Mouse (Mus musculus) CH12F3 (cell line): ENCODE data around the gene Gdf7.

Experiments
- in situ Hi-C: fragments of 300-500 bp; cut with MboI; formaldehyde crosslinking; loops from 2 replicates; pipeline ENCODE4 v1.14.3; 2020; ENCODE audit warnings: low sequenced_read_pairs

The Gdf7 gene

DNA sequence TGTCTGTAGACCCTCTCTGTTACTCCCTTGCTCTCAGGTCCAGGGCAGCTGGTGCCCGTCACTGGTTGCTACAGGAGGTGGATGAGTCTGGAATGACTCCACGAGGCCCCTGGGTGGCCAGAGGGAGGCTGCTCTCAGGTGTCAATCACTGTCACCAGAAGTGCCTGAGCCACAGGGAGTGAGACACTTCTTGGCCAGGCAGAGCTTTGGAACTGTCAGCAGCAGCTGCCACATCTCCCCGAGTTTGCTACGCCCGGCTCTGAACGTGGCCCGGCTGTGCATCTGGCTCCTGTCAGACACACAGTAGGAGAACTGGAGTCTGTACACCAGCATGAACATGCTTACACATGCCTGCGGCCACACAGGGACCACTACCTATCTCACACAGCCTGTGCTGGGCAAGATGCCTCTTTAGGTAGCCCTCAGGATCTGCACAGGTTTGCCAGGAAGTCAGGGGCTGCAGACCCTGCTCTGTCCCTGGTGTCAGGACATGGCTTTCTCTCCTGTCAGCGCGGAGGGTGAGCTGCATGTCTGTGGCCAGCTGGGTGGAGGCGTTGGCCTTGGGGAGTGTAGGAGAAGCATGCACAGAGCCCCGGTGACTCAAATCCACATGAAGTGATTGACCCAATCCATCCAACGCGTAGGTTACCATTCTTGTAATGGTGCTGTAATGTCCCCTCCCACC, 29.9 kb upstream of the Gdf7 start:
- in situ Hi-C loops: loop anchor here (25.0 kb wide), 1 partner anchor 681 kb away; no protein-coding TSS in a partner anchor

DNA sequence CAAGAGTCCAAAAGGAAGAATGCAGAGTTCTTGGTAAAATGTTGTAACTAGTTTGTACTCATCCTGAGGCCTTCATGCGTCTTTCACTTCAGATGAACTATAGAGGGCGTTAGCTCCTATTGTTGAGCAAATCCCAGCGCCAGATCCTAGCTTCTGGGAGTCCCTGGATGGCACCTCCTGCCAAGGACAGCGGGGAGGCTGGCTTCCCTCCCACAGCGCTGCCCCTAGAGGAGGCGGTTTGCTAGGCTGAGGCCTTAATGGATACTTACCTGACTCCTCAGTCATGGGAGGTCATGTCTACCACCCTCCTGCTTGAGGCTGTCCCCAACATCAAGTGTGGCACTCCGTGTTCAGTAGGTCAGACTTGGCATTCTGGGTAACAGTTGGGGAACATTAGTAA, 27.5 kb upstream of the Gdf7 start:
- in situ Hi-C loops: loop anchor here (25.0 kb wide), 1 partner anchor 683 kb away; no protein-coding TSS in a partner anchor

DNA sequence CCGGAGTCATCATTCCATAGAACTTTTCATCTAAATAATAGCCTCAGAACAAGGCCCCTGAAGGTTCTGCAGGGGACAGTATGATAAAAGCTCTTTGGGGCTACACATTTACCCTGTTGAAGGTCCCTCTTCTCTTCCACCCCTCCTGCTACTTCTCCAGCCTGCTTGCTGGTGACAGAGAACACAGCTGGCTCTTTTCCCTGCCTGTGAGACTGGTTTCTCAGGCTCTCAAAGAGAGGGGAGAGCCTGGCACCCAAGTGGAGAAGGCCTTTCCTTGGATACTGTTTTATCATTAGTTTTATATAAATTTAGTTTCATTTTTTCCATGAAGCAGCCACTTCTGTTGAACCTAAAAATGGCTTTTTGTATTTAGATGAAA, 25.9 kb upstream of the Gdf7 start:
- in situ Hi-C loops: loop anchor here (25.0 kb wide), 1 partner anchor 685 kb away; no protein-coding TSS in a partner anchor

DNA sequence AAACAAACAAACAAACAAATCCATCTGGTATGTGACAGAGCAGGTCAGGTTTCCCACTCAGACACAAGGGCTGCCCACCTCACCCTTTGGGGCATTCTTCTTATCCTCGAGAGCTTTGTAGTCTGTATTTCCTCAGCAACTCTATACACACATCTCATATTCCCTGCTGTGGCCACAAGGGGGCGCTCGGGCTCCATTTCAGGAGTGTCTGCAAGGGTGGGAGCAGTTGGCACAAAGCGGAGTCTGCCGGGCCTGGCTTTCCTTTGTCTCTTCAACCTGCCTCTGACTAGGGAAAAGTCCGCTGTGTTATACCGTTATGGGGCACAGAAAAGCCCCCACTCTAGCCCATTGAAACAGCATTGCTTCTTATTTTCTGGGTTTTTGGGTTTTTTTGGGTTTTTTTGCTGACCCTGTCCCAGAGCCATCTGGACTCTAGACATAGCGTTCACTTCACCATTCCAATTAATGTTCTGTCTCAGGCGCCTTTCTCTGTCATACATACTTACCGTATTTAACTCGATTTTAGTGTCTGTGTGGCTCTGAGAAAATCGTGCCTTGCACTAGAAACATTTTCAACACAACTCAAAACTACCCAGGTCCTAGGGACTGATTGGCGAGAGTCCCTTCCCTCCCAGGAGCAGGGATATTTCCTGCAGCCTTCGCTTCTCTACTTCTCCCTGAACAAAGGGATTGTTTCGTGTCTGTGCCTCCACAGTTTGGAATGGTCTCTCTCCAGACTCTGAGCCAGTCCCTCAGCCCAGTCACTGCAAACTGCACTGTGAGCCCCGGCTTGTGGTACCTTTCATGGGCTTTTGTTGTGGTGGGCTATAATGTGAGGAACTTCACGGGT, 25.3 kb upstream of the Gdf7 start:
- in situ Hi-C loops: loop anchor here (25.0 kb wide), 1 partner anchor 685 kb away; no protein-coding TSS in a partner anchor

DNA sequence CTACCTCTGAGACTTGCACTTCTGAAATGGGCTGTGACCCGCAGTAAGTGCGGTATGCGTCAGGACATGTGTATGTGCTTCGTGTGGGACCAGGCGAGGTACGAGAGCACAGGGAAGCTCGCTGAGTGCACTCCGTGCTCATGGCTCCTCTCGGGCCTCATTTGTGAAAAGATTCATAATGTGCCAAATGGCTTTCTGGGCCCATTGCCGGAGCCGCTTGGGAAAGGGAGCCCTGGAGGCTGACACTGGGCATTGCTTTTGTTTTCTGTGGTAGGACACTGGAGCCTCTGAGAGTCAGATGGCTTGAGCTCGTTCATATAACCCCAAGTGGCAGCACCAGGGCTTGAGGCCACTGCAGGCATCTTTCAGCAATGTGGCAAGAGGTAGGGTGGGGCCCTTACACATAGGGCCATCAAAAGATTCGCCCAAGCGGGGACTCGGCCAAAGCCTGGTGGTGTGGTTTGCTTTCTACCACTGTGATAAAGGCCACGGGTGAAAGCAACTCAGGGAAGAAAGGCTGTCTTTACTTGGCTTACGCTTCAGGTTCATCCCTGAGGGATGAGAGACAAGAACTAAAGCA, 24.3 kb upstream of the Gdf7 start:
- in situ Hi-C loops: loop anchor here (25.0 kb wide), 1 partner anchor 686 kb away; no protein-coding TSS in a partner anchor

DNA sequence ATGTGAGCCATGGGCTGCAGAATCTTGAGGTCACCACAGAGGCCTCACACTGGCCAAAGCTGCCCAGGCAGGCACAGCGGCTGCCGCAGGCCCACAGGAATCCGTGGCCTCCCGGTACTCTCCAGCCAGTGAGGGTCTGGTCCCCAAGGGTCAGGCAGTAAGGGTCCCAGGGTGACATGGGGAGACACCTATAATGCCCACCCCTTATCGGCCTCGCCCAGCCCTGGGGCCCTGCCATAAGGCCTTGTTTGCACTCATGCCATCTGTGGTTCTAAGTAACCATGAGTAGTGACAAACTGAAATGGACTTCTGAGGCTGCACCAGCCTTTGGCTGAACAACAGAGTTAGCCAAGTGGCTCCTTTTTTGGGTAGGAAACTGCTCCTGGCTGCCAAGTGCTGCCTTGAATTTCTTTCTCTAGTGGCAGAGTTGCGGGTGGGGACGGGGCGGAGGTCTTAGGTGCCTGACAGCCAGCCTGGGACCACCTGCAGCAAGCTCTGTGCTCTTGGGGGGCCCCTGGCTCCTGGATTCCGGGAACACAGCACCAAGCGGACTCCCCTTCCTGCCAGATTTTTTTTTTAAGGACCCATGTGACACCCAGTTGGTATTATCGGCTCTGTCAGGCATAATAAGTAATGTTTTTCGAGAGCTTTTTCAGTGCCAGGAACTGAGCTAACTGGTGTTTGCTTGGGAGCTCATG, 23.6 kb upstream of the Gdf7 start:
- in situ Hi-C loops: loop anchor here (25.0 kb wide), 1 partner anchor 687 kb away; no protein-coding TSS in a partner anchor

DNA sequence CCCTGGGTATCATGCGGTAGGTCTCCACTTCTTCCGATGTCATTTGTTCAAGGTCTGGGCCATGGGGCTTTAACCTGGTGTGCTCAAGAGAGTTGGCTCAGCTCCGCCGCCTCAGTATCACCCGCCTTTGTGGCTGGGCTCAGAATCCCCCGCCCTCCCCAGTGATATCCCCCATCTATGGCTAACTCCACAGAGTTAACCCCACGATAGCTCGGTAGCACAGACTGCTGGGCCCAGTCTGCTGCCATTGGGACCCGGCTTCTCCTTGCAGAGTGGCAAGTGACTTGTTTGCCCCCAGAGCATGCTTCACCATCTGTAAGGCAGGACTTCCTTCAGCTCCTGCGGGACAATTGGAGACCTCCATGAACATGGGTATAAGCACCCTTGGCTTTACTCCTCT, 22.3 kb upstream of the Gdf7 start:
- in situ Hi-C loops: loop anchor here (5.0 kb wide), 1 partner anchor 183 kb away; no protein-coding TSS in a partner anchor

DNA sequence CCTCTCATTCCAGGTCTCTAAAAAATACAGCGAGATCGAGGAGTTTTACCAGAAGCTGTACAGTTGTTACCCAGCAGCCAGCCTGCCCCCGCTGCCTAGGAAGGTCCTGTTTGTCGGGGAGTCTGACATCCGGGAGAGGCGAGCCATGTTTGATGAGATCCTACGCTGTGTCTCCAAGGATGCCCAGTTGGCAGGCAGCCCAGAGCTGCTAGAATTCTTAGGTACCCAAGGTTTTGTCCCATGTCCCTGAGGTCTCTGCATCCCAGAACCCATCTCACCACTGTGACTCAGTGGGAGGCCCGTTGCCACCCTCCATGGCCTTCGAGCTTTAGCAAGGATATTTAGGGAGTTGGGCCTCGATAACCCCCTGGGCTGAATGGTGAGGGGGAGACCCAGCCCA, 19.8 kb upstream of the Gdf7 start:
- in situ Hi-C loops: loop anchor here (5.0 kb wide), 1 partner anchor 186 kb away; no protein-coding TSS in a partner anchor

DNA sequence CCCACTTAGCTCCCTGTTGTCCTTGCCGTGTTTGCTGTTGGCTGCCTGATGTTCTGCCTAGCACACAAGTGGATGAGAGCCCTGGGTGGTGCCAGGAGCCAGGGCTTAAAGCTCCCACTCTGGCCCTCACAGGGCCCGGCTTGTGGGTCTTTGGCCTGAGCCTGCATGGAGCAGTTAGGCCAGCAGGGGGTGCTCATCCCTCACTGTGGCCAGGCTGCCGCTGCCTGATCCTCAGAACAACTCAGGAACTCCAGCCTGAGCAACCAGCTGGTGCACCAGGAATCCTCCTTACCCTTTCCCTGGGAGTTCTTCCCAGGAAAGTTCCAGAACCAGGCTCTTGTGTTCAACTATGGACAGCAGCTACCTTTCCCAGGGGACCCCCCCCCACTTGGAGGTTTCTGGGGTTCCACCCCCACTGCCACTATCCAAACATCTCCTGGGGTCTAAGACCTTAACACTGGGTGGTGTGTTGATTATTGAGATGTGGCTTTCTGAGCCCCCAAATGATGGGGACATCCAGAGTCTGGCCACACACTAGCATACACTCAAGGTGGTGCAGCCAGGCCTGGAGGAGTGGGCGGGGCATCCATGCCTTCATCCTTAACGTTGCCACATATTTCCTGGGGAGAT, 18.4 kb upstream of the Gdf7 start:
- in situ Hi-C loops: loop anchor here (5.0 kb wide), 1 partner anchor 187 kb away; no protein-coding TSS in a partner anchor

DNA sequence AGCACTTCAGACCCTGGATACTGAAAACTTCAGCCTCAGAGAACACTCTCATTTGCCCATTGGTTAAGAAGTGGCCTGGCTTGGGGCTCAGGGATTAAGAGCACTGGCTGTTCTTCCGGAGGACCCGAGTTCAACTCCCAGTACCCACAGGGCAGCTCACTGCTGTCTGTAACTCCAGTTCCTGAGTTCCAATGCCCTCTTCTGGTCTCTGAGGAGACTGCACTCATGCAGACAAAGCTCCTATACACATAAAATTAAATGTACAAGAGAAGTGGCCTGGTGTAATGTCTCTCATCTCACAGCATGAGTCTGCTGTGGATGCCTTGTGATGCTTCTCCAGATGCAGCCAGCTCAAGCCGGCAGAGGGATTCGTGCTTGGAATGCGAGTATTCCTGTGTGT, 14.8 kb upstream of the Gdf7 start:
- in situ Hi-C loops: no loop called here

DNA sequence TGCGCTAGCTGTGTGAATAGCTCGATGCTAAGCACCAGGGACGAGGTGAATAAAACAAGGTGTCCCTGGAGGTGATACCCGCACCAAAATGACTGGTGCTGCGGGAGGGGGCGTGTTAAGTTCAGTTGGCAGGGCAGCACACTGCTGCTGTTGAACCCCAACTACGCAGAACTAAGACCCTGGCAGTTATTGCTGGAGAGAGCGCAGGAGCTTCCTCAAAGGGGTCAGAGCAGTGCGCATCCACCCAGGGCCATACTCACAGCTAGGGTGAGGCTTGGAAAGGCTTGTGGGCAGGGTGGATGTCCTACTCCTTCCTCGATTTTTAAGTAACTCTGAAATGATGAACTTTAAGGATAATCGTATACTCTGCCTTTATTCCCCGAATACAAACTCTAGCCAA, 12.0 kb upstream of the Gdf7 start:
- in situ Hi-C loops: no loop called here

DNA sequence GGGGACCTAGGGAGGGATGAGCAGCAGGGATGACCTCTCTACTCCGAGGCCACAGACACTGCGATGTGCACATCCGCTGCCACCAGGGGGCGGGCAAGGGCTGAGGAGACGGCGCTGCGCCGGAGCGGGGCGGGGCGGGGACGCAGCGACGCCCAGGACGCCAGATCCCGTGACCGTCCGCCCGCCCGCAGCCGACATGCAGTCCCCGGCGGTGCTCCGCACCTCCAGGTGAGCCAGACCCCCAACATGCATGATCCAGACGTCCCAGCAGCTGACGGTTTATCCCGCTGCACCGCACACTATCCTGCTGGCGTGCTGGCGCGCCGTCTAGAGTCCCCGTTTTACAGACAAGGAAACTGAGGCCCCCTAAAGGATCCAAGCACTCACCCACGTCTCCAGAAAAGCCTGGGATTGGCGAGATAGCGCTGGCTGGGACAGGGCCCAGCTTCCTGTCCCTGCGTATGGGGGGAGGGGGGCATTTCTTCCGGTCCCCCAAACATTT, 11.6 kb upstream of the Gdf7 start, which contains the start of gene Hs1bp3:
Gene Hs1bp3 (plus strand): TSS at position 163 of the 502 bp plus-strand sequence.
- in situ Hi-C loops: no loop called here

DNA sequence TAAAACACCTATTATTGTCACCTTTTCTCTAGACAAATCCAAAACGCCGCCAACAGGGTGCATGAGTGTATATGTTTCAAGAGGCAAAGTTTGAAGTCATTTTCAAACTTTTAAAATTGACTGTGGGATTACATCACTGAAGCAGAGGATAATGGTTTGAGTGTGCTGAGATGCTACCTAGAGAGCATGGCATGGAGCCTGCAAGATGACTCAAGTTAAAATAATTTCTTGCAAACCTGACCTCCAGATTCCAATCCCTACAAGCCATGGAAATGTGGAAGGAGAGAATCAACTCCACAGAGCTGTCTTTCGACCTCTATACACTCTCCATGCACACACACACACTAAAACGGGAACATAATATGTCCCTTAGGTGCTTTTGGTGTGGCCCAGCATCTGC, 10.5 kb upstream of the Gdf7 start:
- in situ Hi-C loops: no loop called here

DNA sequence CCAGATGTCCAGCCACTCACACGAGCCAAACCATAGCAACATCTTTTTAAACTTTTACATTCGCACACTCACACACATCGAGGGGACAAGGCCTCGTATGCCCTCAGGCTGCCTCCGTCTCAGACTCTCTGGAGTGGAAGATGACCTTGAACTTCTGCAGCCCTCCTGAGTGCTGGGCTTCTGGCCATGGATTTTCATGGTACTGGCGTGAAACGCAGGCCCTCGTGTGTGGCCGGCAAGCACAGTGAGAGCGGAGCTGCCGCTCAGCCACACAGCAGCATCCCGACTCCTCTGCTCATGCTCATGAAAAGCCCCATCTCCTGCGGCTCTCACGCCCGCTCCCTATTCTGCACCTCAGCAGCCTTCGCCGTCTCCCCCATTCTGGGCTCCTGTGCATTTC, 9.2 kb upstream of the Gdf7 start:
- in situ Hi-C loops: no loop called here

DNA sequence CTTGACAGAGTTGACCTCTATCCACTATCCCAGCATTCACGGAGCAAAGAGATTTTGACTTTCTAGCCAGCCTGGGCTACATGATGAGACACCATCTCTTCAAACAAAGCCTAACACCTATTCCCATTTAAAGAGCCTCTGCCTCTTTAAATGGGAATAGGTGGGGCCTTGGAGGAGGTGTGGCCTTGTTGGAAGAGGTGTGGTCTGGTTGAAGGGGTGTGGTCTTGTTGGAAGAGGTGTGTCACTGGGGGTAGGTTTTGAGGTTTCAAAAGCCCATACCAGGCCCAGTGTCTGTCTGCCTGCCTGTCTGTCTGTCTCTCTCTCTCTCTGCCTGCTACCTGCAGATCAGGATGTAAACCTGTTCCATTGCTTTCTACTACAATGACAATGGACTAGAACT, 5.2 kb upstream of the Gdf7 start:
- in situ Hi-C loops: loop anchor here (10.0 kb wide), 1 partner anchor 252 kb away; no protein-coding TSS in a partner anchor

DNA sequence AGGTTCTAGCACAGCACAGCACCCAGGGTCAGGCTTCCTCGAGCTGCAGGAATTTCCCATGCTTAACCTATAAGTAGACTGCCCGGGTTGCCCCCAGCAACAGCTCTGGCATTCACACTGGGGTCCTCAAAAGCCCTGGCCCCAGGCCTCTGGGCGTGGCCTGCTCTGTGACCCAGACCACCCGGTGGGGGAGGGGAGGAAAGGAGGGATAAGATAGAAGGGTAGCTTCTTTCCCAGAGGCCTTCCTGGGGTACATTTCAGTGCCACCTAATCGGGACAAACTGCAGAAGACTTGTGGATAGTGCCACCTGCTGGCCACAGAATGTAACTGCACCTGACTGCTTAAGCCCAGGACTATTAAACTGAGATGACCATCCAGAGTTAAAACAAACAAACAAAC, 4.7 kb upstream of the Gdf7 start:
- in situ Hi-C loops: loop anchor here (10.0 kb wide), 1 partner anchor 252 kb away; no protein-coding TSS in a partner anchor

DNA sequence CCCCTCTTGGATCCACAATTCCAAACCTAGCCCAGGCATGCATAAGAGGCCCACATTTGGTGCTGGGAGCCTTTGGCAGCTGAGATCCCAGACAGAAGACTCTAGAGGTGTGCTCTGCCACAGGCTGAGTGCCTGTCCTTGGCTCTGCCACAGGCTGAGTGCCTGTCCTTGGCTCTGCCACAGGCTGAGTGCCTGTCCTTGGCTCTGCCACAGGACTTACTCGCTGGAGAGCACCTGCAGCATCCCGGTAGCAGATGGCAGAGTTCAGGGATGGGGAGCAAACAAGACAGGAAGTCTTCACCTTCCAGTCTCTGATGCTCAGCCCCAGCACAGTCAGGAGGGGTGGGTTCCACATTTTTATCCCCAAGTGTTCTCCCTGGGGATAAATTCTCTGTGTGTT, 3.5 kb upstream of the Gdf7 start:
- in situ Hi-C loops: loop anchor here (10.0 kb wide), 1 partner anchor 250 kb away; no protein-coding TSS in a partner anchor

DNA sequence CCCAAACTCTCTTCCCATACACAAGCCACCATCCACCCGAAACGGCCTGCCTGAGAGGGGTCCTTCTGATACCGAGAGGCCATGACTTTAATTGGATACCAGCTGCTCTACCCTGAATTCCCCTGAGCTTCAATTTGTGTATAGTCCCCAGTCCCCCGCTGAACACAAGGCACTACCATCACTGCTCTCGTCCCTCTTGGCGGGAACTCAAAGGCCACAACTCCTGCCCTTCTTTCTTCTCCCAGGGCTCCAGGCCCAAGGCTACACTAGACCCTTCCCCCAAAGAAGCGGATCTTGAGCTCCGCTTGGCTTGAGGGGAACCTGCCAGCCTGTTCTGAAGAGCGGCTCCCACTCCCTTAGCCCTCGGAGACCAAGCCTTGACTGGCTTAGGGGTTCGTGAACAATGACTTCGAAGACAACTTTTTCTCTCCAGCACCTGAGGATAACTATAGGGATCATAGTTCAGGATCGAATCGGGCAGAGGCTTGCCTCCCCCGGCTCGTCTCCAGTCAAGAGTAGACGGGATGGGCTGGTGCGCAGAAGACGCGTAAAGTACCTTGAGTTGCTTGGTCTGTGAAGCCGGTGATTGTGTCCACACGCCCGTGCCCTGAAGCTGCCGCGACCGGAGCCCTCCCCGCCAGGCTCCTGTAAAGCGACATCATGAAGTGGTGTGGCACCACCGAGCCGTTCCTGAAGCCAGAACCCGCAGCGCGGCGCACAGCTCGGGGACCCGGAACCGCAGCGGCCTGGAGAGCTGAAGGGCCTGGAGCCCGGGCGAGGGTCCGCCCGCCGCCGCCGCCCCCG, 541 bp downstream of the Gdf7 start:
- in situ Hi-C loops: loop anchor here (10.0 kb wide), 1 partner anchor 246 kb away; no protein-coding TSS in a partner anchor

DNA sequence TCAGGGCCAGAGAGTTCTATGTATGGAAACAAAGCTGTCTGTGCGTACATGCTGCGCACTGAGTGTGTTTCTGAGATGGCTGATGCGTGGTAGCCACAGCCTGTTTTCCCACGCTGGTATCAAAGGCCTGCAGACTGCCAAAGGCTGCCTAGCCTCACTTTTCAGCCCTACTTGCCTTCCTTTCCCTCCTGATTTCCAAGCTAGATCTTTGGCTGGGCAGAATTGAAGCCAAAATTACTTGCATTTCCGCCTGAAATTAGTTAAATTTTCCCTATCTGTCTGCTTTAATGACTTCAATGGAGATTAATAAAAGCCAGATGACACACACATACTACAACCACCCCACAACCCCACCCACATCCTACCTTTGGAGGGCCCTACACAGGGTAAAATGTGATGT, 1.2 kb downstream of the Gdf7 start:
- in situ Hi-C loops: loop anchor here (10.0 kb wide), 1 partner anchor 246 kb away; no protein-coding TSS in a partner anchor
